Mouse (Mus musculus): ENCODE measurements around the gene Tmppe.
"Not testable (repeated sequence)": the region's sequence is repeated elsewhere in the genome, so short reads cannot be mapped to it uniquely, and the experiment has no call there.

Tmppe gene

DNA sequence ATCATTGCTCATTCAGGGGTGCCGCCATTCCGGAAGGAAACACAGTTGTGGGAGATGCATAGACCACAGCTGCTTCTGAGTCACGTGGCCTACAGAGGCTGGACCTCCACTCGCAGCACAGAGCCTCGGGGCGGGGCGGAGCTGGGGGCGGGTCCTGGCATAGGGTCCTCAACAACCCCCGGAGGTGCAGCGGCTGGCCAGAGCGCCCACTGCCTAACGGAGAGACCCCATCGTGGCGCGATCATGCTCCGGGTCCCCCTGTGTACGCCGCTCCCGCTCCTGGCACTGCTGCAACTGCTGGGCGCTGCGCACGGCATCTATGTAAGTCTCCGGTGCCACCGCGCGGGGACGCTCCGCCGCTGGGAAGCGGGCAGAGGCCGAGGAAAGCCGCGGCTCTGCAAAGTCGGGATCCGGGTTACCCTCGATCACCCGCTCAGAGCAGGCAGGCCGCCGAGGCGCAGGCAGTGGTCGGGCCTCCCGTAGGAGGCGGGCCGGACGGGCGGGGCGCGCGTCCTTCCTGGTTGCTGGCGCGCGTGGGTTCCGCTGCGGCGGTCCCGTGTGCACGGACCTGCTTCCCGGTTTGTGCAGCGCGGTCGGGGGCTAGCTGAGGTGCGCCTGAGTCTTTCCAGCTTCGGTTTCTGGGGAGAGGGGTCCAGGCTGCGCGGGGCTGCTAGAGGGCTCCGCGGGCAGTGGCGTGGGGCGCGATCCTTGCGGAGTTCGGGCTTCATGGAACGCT, at the start of gene Tmppe, which contains the start of gene Glb1:
Gene Tmppe, plus strand, starts transcription at position 157 of the 736 bp plus-strand sequence.
Gene Glb1, plus strand, starts transcription at position 128 of the 736 bp plus-strand sequence.
- DNase-seq (ENCODE audit: low spot score): peak; percentile 81

DNA sequence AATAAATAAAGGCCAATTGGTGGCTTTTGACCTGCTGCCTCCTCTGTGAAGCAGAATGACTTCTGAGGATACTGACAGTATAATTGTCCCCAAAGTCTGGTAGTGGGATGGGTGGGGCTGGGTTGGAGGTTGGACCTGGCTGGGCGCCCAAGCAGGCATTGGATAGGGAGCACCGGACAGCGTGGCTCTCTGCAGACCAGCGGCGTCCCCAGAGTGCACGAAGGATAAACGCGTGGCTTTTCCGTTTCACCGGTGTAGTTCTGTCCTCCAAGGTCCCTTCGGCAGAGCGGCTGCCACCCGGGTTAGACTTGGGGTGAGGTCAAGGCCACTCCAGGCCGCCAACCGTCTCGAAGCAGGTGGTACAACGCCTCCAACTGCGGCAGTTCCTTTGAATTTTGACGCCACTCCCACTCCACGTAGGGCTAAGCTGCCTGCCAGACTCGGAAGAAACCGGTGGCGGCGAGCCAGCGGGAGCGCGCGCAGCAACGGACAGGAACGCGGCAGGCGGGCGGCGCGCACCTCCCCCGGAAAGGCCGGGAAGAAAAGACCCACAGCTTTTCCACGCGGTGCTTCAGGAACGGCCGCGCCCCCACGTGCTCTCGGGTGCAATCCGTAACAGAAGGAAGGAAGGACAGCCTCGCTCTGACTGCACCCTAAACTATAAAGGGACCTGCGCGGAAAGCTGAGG, 33.0 kb upstream of the Tmppe start:
- peak; percentile 83 for DNase-seq (ENCODE audit: low spot score)

DNA sequence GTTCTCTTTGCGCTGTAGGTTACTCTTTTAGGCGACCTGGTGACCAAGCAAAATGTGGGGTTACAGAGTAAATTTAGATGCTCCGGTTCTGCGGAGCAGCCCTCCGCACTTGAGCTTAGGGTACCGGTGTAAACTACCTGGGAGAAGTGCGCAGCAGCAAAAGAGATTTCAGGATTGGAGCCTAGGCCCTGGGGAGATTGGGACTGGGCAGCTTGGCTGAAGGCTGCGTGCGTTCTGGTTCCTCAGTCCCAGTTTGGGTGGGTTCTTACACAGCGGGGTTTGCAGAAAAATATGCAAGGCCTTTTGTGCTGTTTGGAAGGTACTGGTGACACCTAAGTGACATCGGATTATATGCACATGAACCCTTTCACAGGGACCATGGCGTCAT, 32.4 kb upstream of the Tmppe start:
- no peak for DNase-seq (ENCODE audit: low spot score)

DNA sequence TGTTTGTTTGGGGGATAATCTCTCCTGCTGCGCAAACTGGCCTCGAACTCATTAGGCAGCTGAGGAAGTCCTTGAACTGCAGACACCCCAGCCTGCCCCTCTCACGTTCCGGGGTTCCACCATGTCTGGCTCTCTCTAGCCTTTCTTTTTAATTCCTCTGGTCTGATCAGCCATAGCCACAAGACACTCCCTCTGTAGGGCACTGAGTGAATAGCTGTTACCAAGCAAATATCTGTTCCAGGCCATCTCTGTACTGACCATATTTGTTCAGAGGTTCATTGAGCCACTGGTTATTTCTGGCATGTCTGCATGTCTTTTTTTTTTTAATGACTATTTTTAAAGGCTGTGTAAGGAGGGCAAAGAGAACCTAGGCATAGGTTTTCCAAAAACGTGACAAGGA, 31.5 kb upstream of the Tmppe start:
- not testable (repeated sequence) for DNase-seq (ENCODE audit: low spot score)

DNA sequence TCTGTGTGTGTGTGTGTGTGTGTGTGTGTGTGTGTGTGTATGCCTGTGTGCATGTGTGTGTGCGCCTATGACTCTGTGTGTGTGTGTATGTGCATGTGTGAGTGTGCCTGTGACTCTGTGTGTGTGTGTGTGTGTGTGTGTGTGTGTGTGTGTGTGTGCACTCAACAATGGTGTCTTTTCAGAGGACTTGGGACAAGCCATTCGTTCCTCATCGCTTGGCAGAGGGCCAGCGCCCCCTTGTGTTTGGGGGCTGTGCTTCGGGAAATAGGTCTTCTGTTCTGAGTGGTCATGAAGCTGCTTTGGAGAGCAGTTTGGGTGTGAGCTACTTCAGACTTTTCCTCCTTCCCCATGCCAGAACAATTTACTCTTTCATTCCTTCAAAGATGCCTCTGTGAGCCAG, 29.2 kb upstream of the Tmppe start:
- not testable (repeated sequence) for DNase-seq (ENCODE audit: low spot score)

DNA sequence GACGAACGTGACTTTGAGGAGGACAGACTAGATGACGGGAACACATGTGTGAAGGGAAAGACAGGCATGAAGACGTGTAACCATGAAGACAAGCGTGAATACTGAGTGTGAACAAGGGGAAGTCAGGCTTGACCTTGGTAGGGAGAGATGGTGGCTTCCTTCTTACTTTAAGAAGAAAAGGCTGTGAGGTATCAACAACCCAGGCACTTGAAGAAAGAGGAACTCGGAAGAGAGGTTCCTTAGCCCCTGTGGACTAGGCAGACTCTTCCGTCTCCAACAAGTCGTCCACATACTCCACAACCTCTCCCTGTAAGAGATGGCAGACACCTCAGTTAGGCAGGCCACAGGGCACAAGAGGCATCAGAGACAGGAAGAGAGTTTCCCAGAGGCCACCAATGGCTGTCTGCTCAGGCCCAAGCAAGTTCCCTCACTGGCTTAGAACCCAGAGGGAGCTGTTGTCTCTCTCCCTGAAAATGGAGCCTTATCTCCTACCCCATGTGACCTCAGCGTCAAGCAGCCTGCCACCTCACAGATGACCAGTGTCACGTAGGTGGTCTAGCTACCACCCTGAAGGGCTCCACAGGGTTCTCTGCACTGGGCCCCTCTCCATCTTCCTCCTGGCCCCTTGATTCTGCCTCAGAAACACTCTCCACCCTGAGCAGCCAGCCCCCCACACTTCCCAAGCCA, 25.5 kb upstream of the Tmppe start:
- no peak for DNase-seq (ENCODE audit: low spot score)

DNA sequence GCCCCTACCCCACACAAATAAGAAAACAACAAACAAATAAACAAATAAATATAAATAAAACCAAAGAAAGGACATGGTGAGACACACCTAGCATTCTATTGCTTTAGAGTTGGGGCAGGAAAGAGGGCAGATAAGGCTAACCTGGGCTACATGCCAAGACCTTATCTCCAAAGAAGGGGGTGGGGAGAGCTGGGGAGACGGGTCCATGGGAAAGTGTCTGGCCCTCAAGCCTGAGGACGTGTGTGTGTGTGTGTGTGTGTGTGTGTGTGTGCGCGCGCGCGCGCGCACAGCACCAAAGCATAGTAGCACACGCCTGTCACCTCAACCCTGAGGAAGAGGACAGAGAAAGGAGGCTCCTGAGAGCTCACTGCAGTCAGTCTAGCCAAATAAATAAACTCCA, 23.7 kb upstream of the Tmppe start:
- no peak for DNase-seq (ENCODE audit: low spot score)

DNA sequence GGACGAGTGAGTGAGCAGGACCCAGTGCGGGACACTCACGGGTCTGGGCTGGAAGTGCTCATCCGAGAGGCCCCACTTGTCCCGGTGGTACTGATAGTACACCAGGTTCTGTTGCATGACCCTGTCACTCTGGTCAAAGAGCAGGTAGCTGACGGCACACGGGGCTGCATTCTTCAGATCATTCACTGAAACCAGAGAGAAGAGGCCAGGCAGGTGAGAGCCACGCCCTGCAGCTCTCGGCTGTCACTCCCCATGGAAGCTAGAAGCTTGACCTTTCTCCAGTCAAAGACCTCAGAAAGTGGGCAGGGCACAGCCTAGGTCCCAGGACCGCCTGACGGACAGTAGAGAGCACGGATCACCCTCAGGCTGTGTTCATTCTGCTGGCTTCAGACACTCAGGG, 21.0 kb upstream of the Tmppe start:
- no peak for DNase-seq (ENCODE audit: low spot score)

DNA sequence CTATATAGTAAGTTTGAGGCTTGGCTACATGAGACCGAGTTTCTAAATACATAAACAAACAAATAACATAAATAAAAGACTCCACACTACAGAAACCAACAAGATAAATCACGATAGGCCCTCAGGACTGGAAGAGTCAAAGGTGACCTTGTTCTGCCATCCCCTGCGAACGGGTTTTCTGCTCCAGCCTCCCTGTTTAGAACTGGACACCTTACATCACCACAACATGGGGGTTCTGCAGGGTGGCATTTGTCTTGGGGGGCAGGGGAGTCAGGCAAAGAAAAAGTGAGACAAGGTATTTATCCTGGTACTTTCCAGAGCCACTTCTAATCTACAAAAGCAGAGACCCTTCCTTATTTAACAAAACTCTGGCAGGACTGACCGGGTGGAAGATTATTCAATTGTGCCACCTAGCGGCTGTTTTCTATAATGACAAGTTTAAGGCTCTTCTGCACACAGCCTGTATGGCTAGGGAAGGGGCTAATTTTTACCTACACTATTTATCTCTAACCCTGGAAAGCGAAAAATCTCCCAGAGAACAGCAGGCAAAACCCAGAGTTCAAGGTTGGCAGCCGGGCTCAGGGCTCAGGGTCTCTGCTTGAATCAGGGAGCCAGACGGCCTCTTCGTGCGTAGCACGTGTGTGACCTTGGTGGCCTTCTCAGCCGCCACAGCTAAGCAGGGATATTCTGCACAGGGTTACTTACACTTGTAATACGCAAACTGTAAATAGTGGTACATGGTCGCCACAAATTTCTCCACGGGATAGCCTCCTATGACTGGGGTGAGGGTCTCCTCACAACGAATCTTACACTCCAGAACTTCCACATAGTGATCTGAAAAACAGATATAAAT, 19.8 kb upstream of the Tmppe start:
- DNase-seq (ENCODE audit: low spot score): peak; percentile 35

DNA sequence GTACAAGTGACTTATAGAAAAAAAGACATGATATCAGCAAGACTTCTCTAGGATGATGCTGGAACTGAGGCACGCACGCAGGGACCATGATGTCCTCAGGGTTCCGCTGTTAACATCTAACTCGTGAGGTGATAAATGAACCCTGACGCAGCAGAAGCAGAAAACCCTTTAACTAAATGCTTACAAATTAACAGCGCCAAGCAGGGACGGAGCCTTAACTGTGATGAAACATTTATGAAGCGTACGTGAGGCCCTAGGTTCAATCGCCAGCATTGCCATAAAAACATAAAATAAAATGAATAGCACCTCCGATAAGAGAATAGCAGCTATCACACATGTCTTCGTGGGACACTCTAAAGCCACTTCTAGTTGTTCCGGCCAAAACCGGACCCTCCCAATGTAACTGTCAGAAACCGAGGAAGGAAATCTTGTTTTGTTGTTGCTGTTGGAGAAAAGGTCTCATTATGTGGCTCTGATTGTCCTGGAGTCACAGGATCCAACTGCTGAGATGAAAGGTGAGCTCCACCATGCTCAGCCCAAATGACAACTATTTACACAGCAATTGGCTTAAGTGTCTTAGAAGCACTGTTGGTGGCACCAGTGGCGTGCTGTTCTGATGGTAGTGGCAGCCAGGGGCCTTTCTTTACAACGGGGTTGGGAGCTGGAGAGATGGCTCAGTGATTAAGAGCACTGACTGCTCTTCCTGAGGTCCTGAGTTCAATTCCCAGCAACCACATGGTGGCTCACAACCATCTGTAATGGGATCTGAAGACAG, 17.8 kb upstream of the Tmppe start:
- no peak for DNase-seq (ENCODE audit: low spot score)

DNA sequence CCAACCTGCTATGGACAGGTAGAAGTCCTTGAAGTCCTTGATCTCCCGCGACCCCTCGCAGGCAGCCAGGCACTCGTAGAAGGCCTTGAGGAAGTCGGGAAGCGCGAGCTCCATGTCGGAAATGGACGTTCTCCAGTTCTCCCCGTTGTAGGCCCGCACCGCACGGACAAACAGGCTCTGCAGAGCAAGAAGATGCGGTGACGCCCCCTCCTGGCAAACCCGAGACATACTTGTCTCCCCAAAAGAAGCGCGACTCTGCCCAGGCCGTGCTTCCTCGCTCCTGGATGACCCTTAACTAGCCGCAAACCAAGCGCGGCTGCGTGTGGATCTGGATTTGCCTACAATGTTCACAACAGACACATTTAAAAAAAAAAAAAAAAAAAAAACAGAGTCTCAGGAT, 16.2 kb upstream of the Tmppe start:
- no peak for DNase-seq (ENCODE audit: low spot score)

DNA sequence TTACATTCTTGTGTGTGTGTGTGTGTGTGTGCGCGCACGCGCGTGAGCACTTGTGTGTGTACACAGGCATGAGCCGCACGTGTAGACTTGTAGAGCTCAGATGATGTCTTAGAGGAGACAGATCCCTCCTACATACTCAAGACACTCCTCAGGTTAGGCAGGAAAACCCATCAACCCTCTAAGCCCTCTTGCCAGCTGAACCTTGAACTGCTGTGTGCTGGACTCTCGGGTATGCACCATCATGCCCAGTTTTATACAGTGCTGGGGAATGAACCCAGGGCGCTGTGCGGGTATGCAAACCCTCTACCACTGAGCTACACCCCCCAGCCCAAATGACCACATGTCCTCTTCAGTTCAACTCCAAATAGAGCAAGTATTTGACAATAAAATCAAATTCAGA, 15.7 kb upstream of the Tmppe start:
- DNase-seq (ENCODE audit: low spot score): no peak

DNA sequence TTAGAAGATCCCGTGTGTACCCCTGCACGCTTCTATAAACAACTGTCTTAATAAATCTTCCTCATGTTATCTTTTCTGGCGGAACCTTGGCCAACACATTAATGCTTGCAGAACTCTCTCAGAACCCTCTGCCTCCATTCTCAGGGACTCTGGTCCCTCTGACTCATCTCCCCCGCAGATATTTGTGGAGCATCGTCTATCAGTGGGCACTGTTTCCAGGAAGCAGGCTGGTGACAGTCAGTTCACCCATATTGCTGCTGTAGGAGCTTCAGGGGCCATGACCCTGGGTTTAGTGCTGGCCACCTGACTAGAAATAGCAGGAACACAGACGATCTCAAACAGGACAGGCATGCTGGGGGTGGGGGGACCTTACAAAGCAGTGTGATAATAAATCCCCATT, 13.8 kb upstream of the Tmppe start:
- no peak for DNase-seq (ENCODE audit: low spot score)

DNA sequence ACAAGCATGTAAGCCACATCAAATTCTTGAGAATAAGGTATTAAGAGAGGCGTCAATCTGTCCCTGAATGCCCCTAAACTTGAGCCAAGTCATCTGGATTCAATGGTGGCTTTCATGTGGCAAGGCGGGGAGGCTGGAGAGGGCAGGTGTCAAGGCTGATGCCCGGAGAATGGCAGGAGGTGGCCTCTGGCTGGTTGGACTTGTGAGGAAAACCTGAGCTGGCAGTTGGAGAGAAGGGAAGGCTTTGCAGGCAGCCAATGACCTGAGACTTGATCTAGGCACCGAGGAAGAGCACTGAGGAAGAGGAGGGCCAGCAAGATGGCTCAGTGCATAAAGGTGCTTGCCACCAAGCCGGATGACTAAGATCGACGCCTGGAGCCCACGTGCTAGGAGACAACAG, 12.6 kb upstream of the Tmppe start:
- no peak for DNase-seq (ENCODE audit: low spot score)

DNA sequence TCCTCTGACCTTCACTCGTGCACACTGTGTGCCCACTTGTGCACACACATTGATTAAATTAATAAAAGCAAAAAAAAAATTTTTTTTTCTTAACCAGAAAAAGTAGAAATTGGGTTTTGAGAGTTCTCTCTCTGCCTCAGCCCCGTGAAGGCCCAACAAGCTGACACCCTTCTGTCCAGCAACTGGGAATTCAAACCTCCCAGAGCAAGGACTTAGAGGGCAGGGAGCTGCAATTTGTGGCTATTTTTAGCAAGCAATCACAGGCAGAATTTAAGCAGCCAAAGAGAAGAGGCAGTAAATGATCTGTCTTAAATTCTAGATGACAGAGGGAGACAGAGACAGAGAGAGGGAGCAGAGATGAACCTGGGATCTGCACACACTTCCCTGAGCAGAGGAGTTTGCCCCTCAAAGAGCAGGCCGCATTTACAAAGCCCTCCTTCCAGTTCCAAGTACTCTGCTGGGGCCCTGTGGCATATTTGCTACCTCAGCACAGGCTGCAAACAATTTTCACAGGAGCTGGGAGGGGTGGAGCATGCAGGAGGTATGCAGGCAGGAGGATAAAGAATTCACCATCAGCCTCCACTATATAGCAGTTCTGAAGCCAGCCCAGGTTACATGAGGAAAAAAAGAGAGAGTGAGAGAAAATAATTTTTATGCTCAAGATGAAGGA, 12.1 kb upstream of the Tmppe start:
- no peak for DNase-seq (ENCODE audit: low spot score)

DNA sequence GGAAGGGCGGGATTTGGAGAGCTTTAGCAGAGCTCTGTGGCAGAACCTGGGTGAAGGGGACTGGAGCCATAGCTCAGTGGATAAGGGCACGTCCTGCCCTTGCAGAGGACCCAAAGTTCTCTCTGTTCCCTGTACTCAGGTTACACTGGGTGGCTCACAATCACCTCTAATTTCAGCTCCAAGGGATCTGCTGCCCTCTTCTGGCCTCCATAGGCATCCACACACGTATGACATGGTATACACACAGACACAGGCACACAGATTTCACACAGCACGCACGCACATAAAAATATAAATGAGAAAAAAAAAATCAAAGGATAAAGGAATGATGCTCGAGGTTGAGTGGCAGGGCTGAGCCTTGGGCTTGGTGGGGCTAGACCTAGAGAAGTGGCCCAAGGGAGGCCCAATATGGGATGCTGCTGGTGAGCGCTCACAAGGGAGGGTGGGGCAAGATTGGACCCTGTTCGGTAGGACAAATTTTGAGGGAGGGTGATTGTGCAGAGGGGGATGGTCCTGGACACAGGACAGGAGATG, 11.5 kb upstream of the Tmppe start:
- no peak for DNase-seq (ENCODE audit: low spot score)

DNA sequence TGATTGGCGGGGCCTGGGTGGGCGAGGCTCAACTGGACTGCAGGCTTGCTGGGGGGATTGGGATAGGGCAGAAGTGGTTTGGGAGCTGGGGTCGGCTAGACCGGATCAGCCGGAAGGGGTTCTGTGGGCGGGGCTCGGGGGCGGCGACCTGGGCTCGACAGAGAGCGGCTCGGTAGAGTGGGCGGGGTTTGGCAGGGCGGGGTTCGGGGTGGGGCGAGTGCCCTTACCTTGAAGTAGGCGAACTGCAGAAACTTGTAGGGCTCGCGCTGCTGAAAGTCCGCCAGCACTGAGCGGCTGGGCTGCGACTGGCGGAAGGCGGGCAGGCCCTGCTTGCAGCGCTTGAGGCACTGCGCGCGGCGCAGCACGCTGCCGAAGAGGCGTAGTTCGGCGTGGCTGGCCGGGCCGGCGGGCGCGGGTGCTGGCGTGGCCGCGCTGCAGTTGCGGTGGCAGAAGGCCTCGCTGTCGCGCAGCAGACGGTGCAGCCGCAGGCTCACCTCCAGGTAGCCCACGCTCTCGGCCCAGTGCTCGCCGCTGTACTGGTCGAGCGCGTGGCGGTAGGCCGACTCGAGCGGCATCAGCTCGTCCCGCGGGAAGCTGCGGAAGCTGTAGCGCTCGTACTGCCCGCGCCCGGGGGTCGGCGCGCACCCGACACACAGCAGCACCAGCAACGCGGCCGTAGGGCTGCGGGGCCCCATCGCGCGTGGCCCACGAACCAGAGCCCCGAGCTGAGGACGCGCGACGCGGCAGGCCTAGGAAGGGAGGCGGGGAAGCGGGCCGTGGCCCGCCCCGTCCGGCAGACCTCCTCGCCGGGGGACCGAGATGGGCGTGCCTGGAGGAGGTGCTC, 10.8 kb upstream of the Tmppe start, which contains the start of gene Crtap:
Gene Crtap, minus strand, starts transcription at position 771 of the 844 bp plus-strand sequence.
- peak; percentile 76 for DNase-seq (ENCODE audit: low spot score)

DNA sequence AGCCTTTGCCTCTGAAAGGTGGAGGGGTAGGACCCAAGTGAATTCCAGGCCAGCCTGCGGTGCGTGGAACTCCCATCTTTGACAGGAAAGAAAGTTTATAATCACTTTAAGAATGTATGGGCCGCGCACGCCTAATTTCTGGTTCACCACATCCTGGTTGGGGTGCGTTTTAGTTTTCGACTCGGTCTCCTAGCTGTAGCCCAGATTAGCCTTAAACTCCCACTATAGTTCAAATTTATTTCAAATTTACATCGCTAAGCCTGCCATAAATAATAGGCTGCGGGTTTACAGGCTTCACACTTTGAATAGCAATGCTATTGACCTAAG, 10.2 kb upstream of the Tmppe start:
- DNase-seq (ENCODE audit: low spot score): no peak

DNA sequence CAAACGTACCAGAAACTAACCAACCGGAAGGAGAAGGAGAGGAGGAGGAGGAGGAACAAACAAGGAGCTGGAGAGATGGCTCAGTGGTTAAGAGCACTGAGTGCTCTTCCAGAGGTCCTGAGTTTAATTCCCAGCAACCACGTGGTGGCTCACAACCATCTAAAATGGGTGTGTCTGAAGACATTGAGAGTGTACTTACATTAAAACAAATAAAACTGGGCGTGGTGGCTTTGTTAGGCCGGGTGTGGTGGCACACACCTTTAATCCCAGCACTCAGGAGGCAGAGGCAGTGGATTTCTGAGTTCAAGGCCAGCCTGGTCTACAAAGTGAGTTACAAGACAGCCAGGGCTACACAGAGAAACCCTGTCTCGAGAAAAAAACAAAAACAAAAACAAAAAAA, 6.8 kb upstream of the Tmppe start:
- not testable (repeated sequence) for DNase-seq (ENCODE audit: low spot score)

DNA sequence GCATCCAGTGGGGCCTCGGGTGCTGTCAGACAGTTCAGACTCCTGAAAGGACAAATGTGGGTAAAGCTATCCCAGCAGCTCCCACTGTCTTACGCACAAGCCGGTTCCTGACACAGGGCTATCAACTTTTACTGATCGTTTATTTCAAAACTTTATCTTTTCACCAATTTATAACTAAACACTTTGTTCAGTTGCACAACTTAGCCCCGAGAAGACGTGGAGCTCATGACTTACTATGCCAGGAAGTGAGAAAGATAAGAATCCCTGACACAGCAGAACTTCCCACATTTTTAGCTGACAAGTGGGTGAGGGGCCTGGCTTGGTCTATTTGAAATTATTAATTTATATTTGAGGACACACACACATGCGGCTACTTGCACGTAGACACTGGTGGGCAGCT, 6.2 kb upstream of the Tmppe start:
- DNase-seq (ENCODE audit: low spot score): no peak
